Mouse (Mus musculus): Measurements from ENCODE around the gene Tcf7l2.

DNA sequence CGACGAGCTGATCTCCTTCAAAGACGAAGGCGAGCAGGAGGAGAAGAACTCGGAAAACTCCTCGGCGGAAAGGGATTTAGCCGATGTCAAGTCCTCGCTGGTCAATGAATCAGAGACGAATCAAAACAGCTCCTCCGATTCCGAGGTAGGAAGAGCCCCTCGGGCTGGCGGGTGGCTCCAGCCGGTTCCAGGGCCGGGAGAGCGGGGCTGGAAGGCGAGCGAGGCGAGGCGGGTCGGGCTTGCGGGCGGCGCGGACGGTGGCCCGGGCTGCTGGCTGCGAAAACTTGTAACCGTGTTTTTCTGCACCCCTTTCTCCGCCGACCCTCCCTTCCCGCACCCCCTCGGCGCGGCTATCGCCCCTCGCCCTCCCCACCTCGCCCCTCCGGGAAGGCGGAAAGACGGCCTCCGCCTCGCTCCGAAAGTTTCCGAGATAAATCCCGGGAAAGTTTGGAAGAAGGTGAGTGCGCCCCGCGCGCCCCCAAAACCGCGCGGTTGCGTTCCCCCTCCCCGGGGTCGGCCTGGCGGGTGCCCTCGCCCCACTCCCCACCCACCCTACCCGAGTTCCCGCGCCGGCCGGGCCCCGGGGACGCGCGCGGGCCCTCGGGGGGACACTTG is 873 bp downstream of the Tcf7l2 start:
- TF ChIP-seq CTCF (conservative IDR thresholded peaks at IDR 0.05; ENCODE audit: insufficient read depth, insufficient read length, low read depth, low read length): no peak
- TF ChIP-seq POLR2A (IDR thresholded peaks at IDR 0.05; ENCODE audit: low read depth, low read length): no peak

Measured in kidney, adult 2 months (tissue).